Mouse (Mus musculus) cerebellum, adult 2 months (tissue): Measurements from ENCODE around the gene Insm1.

ENCODE experiments used
- CTCF ChIP-seq: fragments of 200-500 bp; IDR thresholded peaks from 2 replicates; pipeline ENCODE4 v1.5.1; 2011; ENCODE audit warnings: low read depth, mild to moderate bottlenecking, control low read depth, low read length, moderate library complexity, borderline replicate concordance; ENCODE audit not compliant: insufficient read depth
- POLR2A ChIP-seq: fragments of 200-500 bp; IDR thresholded peaks from 2 replicates; pipeline ENCODE4 v1.6.1; 2011; ENCODE audit warnings: low read length, control low read depth, borderline replicate concordance; ENCODE audit not compliant: insufficient read depth

DNA sequence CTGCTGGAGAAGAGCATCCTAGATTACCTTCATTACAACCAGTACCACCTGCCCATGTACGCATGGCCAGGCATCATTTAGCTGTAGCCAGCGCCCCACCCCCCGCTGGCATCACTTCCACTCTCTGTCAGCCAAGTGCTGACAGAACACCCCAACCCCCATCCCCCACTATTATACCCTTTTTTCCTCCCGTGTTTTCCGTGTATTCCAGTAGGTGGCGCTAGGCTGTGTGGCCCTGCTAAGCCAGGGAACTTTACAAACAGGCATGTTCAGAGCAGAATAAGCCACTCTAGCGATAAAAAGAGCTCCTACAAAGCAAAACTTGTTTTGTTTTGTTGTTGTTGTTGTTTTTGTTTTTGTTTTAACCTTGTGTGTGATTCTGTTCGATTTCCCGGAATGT lies 7.0 kb upstream of the Insm1 start:
- TF ChIP-seq CTCF (peak; percentile 82), POLR2A (no peak)
